Mouse (Mus musculus): Measurements from ENCODE around the gene Ptgis. TPM values are rescaled to one million over a fixed set of nuclear protein-coding genes. Genes with fewer than 3 reads are reported as not detected.
"Not testable (repeated sequence)": the region's sequence is repeated elsewhere in the genome, so short reads cannot be mapped to it uniquely, and the experiment has no call there.

Ptgis gene
- total RNA-seq, 1 experiment from 2014 or later, result not detected

GRCm38 (mm10) chr2:167204686-167205085 lies 35.7 kb downstream of the Ptgis start:
- not testable (repeated sequence) for ATAC-seq (ENCODE audit: extremely low read depth, insufficient number of reproducible peaks, low FRiP score, poor library complexity, severe bottlenecking)

- peak; percentile 30 for ATAC-seq (ENCODE audit: extremely low read depth, insufficient number of reproducible peaks, low FRiP score, poor library complexity, severe bottlenecking)
Observed at GRCm38 (mm10) chr2:167203505-167204166, 36.8 kb downstream of the Ptgis start.

DNA sequence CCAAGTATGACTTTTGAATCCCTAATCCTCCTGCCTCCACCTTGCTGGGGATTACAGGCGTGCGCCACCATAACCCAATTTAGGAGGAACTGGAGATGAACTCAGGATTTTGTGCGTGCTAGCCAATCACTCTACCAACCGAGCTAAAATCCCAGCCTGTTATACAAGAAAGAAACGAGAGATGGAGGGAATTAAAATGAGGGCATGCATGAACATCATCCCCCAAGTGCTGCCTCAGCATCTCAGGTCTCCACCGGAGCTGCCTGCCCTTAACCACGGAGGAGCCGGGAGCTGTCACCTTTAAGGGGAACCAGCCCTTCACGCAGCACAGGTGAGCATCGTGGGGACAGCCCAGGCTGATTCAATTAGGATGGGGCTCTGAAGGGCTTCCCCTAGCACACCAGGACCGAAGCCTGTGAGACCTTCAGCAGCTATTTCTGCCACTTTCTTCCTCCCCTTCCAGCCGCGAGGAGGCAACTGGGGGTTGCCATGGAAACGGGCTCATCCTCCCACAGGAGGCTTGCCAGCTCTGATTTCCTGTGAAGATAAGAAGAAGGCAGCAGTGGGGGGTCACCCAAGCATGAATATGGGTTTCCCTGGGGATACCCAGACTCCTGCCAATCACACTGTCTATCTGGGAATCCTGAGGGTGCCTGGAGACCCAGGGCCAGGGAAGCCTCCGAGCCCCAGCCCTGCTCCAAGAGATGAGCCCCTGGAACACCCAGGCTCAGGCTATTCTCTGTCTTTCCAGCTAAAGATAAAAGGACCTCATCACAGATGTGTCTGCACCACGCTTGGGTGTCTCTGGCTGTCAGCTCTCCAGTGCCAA lies 38.7 kb downstream of the Ptgis start:
- no peak for ATAC-seq (ENCODE audit: extremely low read depth, insufficient number of reproducible peaks, low FRiP score, poor library complexity, severe bottlenecking)

DNA sequence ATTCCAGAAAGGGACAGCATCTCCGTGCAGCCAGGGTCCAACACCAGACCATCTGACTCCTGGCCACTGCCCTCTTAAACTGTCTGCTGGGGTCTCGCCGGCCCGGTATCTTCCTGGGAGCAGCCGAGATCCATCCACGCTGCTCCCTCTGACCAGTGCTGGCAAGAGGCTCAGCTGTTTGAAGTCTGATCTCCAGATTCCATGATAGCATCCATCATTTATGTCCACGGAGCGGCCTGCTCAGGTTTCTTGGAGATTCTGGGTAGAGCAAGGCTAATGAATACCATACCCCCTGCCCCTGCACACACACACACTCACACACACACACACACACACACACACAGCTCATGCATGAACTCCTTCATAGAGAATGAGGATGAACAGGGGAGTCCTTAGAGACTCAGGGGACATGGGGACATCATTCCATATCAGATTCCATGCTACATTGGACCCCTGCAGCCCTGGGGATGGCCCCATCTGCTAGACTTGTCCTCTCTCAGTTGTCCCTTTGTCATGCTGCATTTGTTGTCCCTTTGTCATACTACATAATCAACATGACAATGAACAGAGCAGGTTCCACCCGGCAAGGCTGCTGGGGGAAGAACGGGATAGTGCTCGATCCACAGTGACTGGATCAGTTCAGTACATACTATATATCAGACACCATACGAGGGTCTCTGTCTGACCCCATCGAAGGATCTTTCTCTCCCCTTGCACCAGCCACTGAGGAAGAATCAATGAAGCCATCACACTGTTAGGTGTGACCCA lies 41.6 kb downstream of the Ptgis start:
- no peak for ATAC-seq (ENCODE audit: extremely low read depth, insufficient number of reproducible peaks, low FRiP score, poor library complexity, severe bottlenecking)

- no peak for ATAC-seq (ENCODE audit: extremely low read depth, insufficient number of reproducible peaks, low FRiP score, poor library complexity, severe bottlenecking)
Observed at GRCm38 (mm10) chr2:167193361-167193760, 47.0 kb downstream of the Ptgis start.

DNA sequence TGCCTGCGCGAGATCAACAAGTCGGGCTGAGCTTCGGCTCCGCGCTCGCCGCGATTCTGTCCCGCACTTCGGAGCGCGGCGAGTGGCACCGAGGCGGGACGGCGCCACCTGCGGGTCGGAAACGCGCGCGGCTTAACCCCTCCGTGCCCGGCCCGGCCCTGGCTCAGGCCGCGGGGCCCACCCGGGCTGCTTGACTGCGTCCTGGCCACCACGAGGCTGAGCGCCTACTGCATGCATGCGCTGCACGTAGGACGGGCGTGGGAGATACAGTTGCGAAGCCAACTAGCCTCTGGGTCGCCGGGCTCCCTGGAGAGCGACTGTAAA lies 50.4 kb downstream of the Ptgis start, which contains the start of gene Kcnb1:
TSS of gene Kcnb1 (minus strand) at position 80 of the 324 bp plus-strand sequence.
- ATAC-seq (ENCODE audit: extremely low read depth, insufficient number of reproducible peaks, low FRiP score, poor library complexity, severe bottlenecking), result no peak

DNA sequence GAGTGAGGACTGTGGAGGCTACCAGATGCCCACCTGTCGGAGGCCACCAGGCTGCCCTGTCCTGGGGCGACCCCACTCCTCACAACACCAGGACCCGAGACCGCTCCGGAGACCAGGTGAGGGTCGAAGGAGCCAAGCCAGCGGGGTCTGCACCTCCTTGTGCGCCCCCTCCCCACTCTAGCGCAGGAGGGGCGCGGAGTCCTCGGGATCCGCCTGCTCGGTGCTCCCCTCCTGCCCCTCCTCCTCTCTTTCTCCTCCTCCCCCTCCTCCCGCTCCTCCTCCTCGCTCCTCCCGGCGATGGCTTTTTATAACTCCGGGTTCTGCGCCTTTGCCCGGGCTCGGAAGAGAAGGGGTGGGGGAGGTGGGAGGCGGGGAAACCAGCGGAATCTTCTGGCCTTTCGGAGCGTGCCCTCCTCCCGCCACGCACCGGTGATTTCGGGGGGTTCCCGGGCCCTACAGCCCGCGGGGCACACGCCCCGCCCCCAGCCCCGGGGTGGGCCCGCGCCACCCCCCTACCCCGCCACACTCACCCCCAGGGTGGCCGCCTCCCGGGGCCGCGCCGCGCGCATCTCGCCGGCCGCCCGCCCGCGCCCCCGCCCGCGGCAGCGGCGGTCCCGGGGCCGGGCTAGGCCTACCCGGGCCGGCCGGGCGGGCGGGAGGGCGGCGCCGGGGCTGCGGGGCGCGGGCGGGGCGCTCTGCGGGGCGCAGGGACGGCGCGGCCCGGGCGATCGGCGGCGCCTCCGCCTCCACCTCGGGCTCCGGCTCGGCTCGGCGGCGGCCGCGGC lies 50.9 kb downstream of the Ptgis start:
- ATAC-seq (ENCODE audit: extremely low read depth, insufficient number of reproducible peaks, low FRiP score, poor library complexity, severe bottlenecking), result 0 out of 2 replicates have a peak, but pooled peaks have one; percentile 14

DNA sequence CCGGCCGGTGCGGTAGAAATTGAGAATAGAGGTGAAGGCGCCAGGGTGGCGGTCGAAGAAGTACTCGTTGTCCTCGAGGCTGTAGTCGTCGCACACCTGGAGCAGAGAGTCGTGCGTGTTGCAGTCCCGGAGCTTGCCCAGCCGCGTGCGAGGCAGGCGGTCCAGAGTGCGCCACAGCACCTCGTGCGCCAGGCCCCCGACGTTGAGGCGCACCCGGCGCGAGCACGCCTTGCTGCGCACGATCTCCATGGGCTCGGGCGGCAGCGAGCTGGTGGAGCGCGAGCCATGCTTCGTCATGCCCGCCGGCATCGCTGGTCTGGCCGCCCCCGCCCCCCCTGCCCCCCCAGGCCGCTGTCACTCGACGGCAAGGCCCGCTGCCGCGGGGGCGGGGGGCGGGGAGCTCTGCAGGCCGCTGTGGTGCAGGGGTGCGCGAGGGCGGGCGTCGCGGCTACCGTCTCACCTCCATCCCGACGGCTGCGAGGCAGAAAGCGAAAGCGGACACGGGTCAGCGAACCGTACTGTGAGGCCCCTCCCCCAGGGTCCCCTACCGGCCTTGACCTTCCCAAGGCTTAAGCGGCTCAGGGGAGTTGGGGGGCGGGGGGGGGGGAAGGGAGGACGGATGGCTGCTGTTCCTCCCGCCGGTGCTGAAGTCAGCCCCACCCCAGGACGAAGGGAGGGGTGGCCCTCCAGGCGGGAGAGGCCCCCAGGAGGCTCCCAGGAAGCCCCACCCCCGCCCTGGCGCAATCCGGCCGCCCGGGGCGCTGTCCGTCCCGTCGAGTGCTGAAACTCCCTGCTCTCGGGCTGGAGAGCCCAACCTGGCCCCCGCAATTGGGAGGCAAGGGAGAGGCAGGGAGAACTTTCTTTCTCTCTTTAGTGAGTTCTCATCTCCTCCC lies 51.8 kb downstream of the Ptgis start:
- peak; percentile 37 for ATAC-seq (ENCODE audit: extremely low read depth, insufficient number of reproducible peaks, low FRiP score, poor library complexity, severe bottlenecking)

DNA sequence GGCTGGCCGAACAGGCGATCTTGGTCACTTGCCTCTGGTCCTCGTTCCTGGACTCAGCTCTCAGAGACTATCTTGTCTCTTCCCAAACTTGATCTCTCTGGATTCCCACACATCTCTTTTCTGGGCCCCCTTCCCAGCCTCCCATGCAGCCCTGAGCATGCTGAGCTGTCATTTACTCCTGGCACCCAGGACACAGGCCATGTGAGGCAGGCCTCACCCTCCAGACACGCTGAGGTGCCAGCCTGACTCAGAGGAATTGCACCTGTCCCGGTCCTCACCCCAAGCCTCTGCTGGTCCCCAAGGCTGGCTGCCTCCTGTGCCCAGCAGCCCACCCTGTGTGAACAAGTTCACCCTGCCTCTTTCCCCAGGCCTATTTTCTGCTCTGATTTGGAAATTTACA lies 53.3 kb downstream of the Ptgis start:
- no peak for ATAC-seq (ENCODE audit: extremely low read depth, insufficient number of reproducible peaks, low FRiP score, poor library complexity, severe bottlenecking)

- no peak for ATAC-seq (ENCODE audit: extremely low read depth, insufficient number of reproducible peaks, low FRiP score, poor library complexity, severe bottlenecking)
Observed at GRCm38 (mm10) chr2:167186544-167186943, 53.9 kb downstream of the Ptgis start.

- no peak for ATAC-seq (ENCODE audit: extremely low read depth, insufficient number of reproducible peaks, low FRiP score, poor library complexity, severe bottlenecking)
Observed at GRCm38 (mm10) chr2:167186003-167186402, 54.4 kb downstream of the Ptgis start.

- ATAC-seq (ENCODE audit: extremely low read depth, insufficient number of reproducible peaks, low FRiP score, poor library complexity, severe bottlenecking), result no peak
Observed at GRCm38 (mm10) chr2:167185432-167185831, 55.0 kb downstream of the Ptgis start.

DNA sequence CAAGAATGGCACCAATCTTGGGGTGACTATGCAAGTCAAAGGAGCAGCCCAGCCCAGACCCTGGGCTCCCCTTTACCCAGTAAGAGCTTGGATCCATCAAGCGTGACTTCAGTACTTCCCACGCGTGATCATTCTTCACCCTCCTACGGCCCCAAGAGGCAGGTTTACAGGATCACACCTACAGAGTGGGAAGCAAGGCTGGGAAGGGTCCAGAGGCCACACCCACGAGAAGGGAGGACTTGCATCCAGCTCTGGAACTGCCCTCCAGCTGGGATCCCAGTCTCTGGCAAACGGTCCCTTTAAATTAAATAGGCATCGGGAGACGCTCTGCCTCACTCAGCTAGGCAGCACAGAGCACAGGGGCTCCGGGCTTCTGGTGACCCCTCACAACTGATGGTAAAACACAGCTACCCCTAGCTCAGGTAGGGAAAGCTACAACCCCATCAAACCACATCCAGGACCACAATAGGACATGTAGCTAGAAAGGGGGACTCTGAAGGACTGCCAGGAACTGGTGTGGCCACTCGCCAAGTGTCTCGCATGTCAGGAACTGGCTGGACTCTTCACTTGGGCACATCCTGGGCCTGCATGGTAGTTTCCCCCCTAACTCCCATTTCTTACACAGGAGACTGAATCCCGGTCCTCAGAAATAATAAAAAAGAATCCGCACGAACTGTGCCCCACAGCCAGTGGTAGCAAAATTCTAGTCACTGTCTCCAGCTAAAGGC lies 58.6 kb downstream of the Ptgis start:
- no peak for ATAC-seq (ENCODE audit: extremely low read depth, insufficient number of reproducible peaks, low FRiP score, poor library complexity, severe bottlenecking)

DNA sequence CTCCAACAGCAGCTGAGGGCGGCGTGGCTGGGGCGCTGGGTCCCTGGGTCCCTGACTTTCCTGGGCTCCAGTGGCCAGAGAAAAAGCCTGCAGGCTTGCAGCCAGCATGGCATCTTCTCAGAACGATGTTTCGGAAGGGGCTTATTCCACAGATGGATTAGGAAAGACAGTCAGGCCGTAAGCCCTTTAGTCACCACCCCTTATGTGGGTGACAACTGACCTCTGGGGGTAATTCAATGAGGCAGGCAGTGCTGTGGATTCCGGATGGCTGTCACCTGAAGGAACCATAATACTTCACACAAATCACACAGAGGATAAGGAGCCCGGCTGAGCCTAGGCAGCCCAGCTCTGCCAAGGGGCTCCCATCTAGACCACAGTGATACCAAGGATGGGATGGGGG lies 59.3 kb downstream of the Ptgis start:
- ATAC-seq (ENCODE audit: extremely low read depth, insufficient number of reproducible peaks, low FRiP score, poor library complexity, severe bottlenecking), result no peak

DNA sequence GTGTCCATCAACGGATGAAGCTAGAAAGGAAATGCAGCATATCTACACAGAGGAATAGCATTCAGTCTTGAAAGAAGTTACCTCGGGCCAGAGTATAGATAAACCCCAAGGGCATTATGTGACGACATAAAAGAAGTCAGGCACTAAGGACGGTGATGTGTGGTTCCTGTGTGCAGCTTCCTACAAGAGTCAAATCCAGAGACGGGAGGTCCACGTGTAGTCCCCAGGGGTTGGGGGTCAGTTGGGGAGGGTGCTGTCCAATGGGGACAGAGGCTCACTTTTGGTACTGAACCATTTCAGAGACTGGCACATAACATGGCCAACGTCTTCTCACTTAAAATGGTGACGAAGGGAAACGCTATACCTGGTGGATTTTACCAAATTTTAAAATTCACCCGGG lies 61.1 kb downstream of the Ptgis start:
- ATAC-seq (ENCODE audit: extremely low read depth, insufficient number of reproducible peaks, low FRiP score, poor library complexity, severe bottlenecking), result no peak

DNA sequence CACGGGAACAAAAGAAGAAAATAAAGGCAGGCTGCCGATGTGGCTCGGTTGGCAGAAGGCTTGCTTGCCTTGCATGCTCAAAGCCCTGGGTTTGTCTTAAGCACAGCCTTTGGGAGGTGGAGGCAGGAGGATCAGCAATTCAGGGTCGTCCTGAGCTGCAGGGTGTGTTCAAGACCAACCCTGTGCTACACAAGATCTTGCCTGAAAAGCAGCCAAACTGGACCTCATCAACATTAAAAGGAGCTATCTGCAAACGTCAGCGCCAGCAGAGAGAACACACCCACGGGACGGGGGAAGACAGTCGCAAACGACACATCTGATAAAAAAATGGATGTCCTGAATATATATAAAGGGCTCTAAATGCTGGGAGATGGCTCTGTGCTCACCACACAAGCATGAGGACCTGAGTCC lies 63.2 kb downstream of the Ptgis start:
- ATAC-seq (ENCODE audit: extremely low read depth, insufficient number of reproducible peaks, low FRiP score, poor library complexity, severe bottlenecking), result no peak

- no peak for ATAC-seq (ENCODE audit: extremely low read depth, insufficient number of reproducible peaks, low FRiP score, poor library complexity, severe bottlenecking)
Observed at GRCm38 (mm10) chr2:167175284-167175683, 65.1 kb downstream of the Ptgis start.
